In genomic region chr16:26252824-26253223, GRCm38 (mm10) we compare ENCODE assay signal across 10 mouse cellular contexts.
A peak's percentile ranks its signal among the peaks of the same experiment; 100 is the strongest.
DNase-seq lines count a peak whose midpoint lies in the region; ATAC-seq and TF ChIP-seq lines count a peak whose summit lies in the region.
"Had no signal": no experiment of that assay in that cellular context is flagged by ENCODE, and none has a peak within 500 bp of the region (broad histone marks: within the 10 kb centered on the region; RNA-seq: fewer than 3 reads in every experiment).

No protein-coding gene starts in this region.

- WGBS in thymus, adult 2 months, result 52% methylated on average over 2 of the region's 2 CpGs

- H3K27ac ChIP-seq in thymus, adult 2 months (ENCODE audit: control insufficient read depth, insufficient read depth, low read length), result no peak overlapping the region
- H3K27ac ChIP-seq: neural tube, embryonic 13.5 days had no signal

- no peaks in the 10 kb centered on the region for H3K27me3 ChIP-seq in thymus, adult 2 months (ENCODE audit: control insufficient read depth, insufficient read depth, low read length)
- H3K27me3 ChIP-seq: neural tube, embryonic 13.5 days had no signal

- peak; percentile 8 for DNase-seq in kidney, adult 18-20 months
- DNase-seq in kidney, postnatal 4 days, result no peak
- DNase-seq in retina, embryonic 14.5 days (ENCODE audit: low spot score), result peak; percentile 8
- no peak for DNase-seq in retina, postnatal 1 day
- no peak for DNase-seq in thymus, adult 2 months
- DNase-seq in heart, adult 11 months, result no peak
- DNase-seq: cerebellum, postnatal 25 days had no signal

- no peaks in the 10 kb centered on the region for H3K36me3 ChIP-seq in thymus, adult 2 months (ENCODE audit: control insufficient read depth, insufficient read depth, low read length)
- H3K36me3 ChIP-seq: neural tube, embryonic 13.5 days had no signal

- TF ChIP-seq CTCF in thymus, adult 2 months (IDR thresholded peaks at IDR 0.05; ENCODE audit: borderline replicate concordance, control insufficient read depth, extremely low read depth, insufficient read depth, low read length, poor library complexity), result no peak

- no peaks in the 10 kb centered on the region for H3K4me1 ChIP-seq in thymus, adult 2 months (replicated peaks; ENCODE audit: control insufficient read depth, insufficient read depth, low read length)
- H3K4me1 ChIP-seq: neural tube, embryonic 13.5 days had no signal

- TF ChIP-seq POLR2A in thymus, adult 2 months (IDR thresholded peaks at IDR 0.05; ENCODE audit: control insufficient read depth, extremely low read depth, insufficient read depth, low read length, poor library complexity), result no peak

- no peak overlapping the region for H3K4me3 ChIP-seq in thymus, adult 2 months (ENCODE audit: control insufficient read depth, insufficient read depth, low read length)
- H3K4me3 ChIP-seq: neural tube, embryonic 13.5 days had no signal

- ATAC-seq in hematopoietic stem cell, adult 5-6 weeks (replicated peaks in 1 of 2; ENCODE audit: insufficient read depth in 1 of 2, low FRiP score in 2 of 2, low TSS enrichment in 1 of 2, low read depth in 1 of 2, poor library complexity in 2 of 2, severe bottlenecking in 2 of 2), result peak; percentile 2 to 42; a peak in 2 of 4 replicates
- ATAC-seq: forebrain, embryonic 16.5 days had no signal

Comparison
In these comparisons a context has a peak if more than half of its experiments do, and no peak if none do; other contexts are left out.
1. DNase-seq: peak in kidney, adult 18-20 months (single experiment) and retina, embryonic 14.5 days (single experiment); none in kidney, postnatal 4 days (0 of 2), retina, postnatal 1 day (single experiment), thymus, adult 2 months (single experiment) and heart, adult 11 months (single experiment).